Mouse (Mus musculus) urinary bladder, postnatal 4 days (tissue): Measurements from ENCODE around the gene Ctnnd2.
A peak's percentile ranks its signal among the peaks of the same experiment; 100 is the strongest.

Experiments
- DNase-seq, 2 experiments: peaks; one replicate each; pipeline ENCODE4 v3.0.0; 2021 to 2022; ENCODE audit warnings: low spot score in 2 of 2

Ctnnd2 gene

DNA sequence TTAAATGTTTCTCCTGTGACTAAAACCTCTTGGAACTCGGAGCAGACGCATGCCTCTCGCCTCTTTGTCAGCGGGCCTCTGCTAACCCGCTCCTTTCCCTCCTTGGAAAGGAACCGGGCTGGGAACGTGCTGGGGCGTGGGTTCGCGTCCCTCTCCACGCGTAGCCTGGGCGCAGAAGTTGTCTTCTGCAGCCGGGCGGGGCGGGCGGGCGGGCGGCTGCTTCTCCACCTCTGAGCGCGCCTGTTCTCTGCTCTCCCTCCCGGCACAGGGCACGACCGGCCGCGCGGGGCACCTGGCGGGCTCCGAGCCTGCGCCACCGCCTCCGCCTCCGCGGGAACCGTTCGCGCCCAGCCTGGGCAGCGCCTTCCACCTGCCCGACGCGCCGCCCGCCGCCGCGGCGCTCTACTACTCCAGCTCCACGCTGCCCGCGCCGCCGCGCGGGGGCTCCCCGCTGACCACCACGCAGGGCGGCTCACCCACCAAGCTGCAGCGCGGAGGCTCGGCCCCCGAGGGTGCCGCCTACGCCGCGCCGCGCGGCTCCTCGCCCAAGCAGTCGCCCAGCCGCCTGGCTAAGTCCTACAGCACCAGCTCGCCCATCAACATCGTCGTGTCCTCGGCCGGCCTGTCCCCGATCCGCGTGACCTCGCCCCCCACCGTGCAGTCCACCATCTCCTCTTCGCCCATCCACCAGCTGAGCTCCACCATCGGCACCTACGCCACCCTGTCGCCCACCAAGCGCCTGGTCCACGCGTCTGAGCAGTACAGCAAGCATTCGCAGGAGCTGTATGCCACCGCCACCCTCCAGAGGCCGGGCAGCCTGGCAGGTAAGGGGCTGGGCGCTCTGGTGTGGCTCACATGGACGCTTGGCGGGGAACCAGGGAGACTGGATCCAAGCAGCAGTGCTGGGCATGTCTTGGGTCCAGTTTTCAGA is 474.4 kb downstream of the Ctnnd2 start:
- DNase-seq, result peak in 1 of 2 experiments; percentile 60

DNA sequence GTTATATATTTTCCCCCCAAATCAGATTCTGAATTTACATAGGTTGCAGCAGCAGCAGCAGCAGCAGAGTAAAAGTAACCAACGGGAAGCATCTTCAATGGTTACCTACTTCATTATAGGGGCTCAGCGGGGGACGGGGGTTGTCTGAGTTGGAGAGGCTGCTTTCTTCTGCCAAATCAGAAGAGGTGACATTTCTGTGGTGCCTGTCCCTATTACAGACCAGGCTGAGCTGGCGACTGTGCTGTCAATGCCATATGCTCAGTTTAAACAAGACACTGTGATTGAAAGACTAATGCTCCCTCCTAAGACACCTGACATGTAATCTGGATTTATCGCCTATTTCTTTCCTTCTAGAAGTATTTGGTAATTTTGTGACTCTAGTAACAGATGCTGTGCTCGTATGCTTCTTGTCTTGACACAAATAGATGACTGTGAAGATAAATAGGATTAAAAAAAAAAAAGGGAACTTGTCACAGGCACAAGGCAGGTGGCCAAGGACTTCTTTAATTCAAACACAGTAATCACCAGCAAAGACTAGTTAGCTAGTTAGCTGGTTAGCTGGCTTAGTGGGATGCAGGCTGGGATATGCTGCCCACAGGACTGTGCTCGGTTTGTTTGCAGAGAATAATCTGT is 475.4 kb downstream of the Ctnnd2 start:
- DNase-seq, result no peak

DNA sequence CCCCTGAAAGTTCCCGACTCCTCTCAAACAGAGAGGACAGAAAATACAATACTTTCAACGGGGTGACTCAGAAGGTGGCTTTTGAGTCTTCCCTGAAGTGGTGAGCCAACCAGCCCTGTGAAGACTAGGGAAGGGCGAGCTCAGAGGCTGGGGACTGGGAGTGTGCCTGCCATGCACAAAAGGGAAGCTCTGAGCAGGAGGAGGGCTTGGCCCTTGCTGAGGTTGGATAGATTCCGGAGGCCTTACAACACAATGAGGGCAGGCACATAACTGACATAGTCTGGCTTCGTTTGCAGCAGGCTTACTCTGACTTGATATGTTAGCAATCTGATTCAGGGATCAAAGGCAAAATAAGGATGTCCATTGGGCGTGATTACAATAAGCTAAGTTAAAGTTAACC is 477.6 kb downstream of the Ctnnd2 start:
- DNase-seq, result no peak

DNA sequence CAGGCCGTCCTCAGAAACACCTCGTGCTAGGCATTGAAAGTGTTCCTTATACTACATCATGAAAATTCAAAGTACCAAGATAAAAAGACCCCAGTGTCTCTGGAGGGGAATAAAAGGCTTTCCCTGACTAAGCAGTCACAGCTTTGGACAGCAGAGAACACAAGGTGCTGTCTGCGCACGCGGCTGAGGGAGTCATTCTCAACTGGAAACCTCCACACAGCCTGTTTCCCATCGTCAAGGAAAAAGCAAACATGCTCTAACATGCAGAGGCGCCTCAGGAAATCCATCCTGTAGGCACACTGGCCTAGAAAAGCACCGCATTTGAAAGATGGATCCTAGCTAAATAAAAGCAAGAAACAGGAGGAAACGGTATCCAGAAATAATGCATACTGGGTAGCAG is 483.0 kb downstream of the Ctnnd2 start:
- no peak for DNase-seq

DNA sequence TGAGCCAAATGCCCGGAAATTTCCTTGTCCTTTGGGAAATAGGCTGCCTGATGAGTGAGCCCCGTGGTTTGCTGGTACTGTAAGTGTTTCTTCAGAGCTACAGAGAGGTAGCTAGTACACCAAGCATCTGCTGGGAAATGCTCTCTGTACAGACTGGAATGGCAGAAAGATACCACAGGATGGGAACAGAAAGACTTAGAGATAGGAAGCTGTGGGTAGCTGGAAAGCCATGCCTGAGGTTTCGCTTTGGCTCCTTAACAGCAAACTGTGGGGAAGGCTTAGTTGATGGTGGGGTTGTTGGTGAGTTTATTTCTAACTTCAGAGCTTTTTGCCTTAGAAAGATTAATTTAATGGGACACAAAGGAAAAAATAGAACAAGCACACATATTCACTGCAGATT is 485.2 kb downstream of the Ctnnd2 start:
- no peak for DNase-seq

DNA sequence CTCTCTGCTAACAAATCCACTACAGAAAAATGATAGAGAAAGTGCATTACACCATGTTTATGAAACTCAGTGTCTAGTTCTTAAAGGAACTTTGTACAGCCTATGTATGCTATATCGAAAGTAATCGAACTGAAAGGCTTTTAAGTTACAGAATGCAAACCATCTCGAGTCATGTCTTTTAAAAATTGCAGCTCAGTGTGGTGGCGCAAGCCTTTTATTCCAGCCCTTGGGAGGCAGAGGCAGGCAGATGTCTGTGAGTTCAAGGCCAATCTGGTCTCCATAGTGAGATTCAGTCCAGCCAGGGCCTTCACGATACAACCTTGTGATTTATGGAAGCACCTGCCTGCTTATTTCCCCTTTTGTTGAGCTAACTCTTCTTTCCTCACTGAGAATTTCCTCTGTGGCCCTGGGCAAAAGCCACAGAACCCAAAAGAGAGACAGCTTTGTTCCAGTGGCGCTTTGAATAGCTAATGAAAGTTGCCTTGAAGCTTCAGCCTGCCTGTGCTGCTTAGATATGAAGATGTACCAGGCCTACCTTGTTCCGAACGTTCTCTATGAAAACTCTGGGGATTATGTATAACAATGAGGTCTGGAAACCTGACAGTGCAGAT is 488.3 kb downstream of the Ctnnd2 start:
- no peak for DNase-seq

DNA sequence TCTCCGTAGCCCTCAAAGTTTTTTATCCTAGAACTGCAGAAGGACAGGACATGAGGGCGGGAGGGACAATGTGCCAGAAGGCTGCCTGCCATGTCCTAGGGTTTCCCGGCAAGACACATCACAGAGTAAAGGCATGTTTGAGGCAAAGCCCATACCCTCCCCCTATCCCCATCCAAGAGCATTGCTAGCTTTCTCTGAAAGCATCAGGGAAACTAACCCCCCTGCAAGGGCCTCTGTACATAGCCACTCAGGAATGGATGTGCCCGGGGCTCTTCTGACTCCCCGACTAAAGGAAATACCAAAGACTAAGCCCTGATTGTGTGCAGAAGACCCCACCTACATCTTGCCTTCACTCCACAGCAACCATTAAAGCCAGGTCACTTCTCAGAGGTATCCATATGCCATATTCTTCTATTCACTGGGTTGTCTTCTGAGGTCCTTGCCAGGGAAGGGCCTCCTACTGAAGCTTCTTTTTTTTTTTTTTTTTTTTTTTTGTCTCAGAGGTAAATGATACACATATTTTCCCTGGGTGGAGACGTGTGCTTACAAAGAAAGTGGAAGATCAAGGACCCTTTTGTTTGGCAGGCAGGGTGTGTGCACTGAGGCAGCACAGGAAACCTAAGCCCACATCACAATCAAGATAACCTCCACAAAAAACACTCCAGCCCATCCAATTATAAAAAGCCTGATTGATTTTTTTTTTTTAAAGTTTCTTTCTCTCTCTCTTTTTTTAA is 489.5 kb downstream of the Ctnnd2 start:
- no peak for DNase-seq

DNA sequence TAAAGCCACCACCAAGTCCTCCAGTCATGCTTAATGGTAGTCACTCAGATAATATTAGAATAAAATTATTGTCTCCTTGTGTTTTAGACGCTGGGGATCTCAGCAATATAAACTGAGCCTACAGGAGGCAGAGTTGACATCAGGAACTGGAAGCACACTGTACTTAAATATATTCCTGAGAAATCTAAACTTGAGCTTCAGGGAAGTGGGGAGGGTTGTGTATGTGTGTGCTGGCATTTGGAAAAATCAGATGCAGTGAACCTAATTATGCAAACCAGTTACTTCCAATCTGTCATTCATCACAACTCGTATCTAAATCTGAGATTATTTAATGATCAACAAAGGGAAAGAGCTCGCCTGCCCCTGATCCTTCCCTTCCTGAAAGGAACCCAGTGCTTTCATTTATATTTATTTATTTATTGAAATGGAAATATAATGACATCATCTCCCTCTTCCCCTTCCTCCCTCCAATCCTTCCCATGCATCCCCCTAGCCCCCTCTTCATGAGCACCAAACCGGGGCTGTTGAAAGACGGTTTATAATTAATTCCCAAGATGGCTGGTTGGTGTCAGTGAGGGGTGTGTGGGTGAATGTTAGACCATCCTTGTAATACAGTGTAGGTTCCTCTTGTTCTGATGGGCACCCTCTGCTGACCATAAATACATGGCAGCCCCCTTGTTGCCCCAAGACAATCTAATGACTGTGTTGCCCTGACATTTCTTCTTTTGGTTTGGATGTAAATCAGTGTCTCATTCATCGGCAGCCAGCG is 495.6 kb downstream of the Ctnnd2 start:
- DNase-seq, result no peak

DNA sequence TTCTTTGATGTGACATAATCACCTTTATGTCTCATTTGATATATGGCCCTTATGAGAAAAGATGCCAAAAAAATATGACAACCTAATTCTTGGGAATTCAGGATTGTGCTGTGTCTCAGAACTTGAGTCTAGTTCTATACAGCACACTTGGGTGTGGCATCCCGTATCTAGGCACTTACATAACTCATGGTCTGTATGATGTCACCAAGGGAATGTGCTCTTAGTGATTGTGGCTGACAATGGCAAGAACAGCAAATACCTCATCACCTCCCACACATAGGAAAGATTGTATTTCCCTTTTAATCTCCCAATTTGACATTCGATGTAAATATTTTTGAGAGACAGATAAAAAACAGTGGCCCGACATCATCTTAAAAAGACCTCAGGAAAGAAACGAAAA is 509.5 kb downstream of the Ctnnd2 start:
- no peak for DNase-seq

DNA sequence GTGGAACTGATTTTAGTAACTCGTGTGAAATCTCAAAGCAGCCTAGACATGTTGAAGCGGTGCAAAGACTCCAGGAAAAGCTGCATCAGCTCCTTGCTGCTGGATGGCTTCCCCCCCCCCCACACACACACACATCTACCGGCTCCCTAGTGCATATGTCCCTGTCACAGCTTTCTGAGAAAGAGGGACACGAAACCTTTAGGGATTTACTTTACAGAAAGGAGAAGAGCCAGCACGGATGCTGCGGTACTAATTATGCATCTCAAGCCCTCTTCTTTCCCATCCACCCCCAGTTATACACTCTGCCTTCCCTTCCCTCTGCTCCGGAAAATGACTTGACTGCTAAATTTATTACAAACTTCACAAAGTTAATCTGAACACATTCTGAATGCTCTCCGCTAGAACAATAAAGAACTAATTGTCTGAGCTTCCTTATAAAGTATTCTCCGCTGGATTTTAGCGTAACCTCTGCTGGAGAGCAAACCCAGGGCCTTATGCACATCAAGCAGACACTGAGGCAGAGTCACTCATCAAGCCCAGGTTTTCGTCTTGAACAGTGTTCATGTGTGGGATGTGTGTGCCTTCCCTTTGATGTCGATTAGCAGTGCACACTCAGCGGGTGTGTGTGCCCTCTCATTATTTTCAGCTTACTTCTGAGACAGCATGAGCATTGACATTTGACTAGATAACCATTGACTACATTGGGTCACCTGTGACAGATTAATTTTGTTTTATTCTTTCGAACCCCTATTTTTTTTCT is 510.1 kb downstream of the Ctnnd2 start:
- DNase-seq, result no peak

DNA sequence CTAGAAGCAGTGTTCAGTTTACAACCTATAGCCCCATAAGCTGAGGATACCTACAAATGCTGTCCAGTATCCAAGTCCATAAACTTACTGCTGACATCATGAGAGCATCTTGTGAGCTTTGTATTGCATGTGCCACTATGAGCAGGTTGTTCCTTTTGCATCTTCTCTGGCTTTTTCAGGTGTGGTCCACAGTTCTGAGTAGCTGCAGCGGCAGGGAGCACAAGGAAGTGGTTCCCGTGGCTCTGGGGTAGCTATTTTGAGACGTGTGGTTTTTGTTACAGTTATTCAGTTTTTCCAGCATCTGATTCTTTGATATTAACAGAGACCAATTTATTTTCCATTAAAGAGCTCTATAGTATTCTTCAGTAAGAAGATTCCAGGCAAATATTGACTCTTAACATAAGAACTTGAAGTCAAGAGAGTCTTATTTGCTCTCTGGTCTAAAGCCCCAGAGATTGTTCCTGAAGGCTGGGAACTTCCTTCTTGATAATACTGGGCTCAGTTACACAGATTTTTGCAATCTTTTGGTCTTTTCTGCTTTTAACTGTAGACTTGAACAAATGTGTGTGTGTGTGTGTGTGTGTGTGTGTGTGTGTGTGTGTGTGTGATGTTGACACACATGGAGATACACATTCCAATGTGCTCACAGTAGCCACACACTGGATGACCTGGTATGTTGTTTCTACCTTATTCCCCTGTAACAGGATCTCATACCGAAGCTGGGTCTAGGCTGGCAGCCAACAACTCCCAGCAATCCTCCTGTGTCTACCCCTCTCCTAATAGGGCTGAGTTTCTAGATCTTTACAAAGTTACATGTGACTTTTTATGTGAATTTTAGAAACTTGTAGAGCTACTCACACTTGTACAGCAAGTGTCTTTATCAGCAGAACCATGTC is 514.1 kb downstream of the Ctnnd2 start:
- no peak for DNase-seq

DNA sequence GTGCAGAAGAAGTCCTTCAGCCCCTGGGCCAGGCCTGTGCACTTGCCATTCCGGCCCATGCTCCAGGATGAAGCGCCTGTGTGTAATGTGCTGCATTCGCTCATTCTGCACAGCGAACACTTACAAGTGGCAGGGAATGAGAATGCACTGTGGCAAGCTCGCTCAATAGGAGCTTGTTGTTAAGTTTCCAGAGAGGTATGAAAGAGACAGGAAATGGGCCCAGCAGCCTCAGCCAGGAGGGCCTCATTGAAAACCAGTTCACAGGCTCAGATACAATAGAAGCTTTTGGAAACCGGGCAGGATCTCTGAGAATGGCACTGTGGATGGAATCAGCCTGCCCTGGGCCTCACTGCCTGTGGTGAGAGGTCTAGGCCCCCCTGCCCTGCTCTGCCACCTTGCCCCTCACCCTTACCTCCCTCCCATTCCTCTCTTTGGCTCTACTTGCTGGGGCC is 521.4 kb downstream of the Ctnnd2 start:
- DNase-seq, result no peak

DNA sequence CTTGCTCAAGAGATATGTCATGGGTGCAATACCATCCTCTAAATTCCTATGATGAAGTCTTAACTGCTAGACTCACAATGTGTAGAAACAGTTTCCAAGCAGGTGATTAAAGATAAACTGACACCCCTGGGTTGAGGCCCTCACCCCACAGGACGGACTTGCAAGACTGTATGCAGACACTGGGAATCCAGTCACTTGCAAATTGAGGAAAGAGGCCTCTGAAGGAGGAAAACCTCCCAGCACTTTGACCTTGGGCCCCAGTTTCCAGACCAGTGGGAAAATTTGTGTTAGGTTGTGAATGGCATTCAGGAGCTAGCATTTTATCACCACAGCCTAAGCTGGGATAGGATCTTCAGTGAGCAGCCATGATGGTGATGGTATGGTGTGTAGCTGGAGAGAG is 521.9 kb downstream of the Ctnnd2 start:
- no peak for DNase-seq

DNA sequence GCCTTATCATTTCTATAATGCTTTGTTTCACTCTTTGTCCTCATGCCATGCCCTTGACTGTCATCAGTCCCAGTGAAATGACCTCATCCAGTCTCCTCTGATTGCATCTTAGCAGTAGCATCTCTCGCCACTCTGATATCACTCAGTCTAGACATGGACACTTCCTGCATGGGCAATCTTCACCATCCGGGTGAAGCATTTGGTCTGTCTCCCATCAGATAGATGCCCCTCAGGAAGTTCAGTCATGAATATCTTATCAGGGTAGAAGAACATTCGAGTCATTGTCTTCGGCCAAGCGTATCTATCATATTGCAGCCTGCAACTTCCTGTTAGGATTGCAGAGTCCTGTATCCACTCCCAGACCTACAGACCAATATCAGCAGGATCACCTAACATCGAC is 523.5 kb downstream of the Ctnnd2 start:
- DNase-seq, result no peak

DNA sequence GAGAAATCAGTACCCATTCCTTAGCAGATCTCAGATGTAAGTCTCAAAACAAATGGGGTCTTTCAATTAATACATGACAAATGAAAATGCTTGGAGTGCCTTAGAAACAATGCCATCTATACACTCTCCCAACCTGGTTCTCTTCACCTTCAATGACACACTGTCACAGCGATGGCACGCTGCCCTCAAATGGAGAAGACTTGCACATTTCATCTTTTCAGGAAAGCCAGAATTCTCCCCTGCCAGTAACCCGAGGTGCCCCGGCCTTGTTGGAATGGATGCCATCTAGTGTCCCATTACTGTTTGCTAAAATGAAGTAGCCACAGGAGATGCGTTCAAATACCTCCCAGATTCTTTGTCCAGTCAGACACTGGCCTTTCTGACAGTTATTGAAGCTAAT is 525.0 kb downstream of the Ctnnd2 start:
- DNase-seq, result no peak

DNA sequence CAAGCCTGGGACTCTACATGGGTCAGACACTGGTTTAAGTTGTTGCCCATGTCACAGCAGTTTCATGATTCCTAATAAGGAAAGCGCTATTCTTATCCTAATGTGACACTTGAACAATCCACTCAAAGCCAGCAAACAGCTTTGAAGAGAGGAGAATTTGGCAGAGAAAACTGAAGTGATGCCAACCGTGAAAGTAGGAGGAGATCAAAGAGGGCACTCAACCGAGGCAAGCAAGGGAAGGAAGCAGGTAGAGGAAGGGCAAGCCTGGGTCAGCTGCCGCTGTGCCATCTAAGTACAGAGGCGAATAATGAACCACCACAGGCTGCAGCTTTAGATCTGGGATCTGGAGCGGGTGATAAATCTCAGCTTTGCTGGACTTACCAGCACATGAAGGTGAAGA is 528.4 kb downstream of the Ctnnd2 start:
- DNase-seq, result no peak

DNA sequence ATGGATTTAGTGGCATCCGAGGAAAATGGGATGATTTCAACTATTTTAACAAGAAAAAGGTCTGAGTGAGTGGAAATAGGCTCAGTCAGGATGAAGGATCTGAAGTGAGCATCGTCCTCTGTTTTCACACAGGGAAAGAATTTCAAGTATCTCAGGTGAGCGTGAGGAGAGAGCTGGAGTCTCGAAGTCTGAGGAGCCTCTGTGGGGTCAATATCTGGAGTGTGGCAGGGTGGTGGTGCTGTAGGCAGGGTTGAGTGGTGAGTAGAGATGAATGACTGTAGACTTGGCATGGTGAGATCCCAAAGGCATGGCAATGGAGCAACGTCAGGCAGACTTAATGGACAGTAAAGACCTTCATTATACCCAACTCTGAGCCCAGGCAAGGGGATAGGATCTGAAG is 529.2 kb downstream of the Ctnnd2 start:
- DNase-seq, result no peak

DNA sequence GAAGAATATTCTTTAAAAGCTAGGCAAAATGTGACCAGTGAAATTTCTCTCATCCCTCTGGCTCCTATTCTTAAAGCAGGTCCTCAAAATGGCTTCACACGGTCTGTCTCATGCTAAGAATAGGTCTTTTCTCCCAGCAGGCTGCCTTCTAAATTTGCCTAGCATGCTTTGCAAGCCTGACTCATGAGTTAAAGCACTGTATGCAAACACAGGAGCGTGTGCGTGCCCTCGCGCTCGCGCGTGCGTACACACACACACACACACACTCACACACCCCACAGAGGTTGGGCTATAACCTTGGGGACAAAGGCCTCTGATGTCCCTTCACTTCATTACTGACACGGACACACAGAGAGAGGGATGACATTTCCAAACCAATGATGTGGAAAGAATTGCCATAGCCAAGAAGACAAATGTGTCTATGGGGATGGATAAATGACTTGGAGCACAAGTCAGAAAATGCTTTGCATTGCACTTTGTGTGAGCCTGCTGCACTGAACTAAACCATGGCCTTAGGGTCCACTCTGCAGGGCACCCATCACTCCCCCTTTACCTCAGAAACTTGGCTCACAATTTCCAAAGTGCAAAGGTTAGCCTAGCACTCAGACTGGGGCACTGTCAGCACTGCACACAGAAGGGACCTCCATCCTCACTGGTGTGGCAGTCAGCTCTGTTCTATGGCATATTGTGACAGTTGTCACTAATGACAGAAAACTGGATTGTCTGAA is 536.8 kb downstream of the Ctnnd2 start:
- DNase-seq, result no peak

DNA sequence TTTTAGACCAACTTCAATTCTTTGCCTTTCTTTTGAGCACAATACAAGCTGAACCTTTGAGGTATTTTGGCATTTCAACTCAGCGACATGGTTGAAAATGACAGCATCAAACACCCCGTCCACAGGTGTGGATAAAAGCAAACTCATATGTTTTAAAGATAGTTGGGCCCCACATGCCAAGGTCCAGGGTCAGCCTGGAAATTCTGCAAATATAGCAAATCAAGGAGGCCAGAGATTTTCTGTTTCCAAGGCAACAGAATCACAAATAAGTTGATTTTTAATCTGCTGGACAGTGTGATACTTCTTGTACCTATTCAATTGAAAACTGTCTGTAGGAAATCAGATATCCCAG is 537.3 kb downstream of the Ctnnd2 start:
- no peak for DNase-seq
